Mouse (Mus musculus) testis, postnatal 14 days (tissue): Measurements from ENCODE around the gene Tmem145.
A peak's percentile ranks its signal among the peaks of the same experiment; 100 is the strongest.
"Not testable (repeated sequence)": the region's sequence is repeated elsewhere in the genome, so short reads cannot be mapped to it uniquely, and the experiment has no call there.

ENCODE experiments used
- DNase-seq: peaks from one replicate; pipeline ENCODE4 v3.0.0; 2021; ENCODE audit warnings: low spot score

The Tmem145 gene

DNA sequence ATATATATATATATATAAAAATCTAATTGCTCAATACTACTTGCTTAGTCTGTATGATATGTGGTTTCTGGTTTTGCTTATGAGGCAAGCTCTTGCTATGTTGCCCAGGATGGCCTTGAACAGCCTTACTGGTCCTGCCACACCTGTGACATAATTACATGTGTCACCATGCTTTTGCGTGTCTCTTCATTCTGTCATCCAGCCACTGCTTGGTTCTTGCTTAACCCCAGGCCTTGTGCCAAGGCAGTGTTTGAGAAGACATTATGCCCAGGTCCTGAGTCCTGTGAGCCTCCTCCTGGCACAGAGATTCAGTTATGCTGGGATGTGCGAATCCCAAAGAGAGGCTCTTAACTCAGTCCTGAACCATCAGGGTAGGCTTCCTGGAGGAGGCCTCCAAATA lies 17.3 kb downstream of the Tmem145 start:
- DNase-seq: no peak

DNA sequence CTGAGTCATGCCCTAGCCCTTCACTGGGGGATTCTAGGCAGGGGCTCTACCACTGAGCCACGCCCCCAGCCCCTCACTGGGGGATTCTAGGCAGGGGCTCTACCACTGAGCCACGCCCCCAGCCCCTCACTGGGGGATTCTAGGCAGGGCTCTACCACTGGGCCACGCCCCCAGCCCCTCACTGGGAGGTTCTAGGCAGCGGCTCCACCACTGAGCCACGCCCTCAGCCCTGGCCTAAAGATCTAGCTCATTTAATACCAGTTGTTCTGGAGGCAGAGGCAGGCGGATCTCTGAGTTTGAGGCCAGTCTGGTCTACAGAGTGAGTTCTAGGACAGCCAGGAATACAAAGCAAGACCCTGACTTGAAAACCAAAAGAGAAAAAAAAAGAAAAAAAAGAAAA lies 19.5 kb downstream of the Tmem145 start:
- not testable (repeated sequence) for DNase-seq

DNA sequence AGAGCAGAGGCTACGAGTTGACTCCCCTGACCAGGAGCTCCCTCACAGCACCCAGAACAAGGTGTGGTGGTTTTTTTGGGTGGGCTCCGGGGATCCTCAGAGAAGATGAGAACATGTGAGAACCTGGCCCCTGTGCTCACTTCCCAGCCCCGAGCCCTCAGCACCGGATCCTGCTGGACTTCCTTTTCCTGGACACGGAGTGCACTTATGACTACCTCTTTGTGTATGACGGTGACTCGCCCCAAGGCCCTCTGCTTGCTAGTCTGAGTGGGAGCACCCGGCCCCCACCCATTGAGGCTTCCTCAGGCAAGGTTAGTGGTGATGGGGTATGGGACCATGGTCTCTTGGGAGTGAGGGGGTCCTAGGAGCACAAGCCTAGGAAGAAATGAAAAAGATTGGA lies 20.3 kb downstream of the Tmem145 start:
- DNase-seq: no peak

DNA sequence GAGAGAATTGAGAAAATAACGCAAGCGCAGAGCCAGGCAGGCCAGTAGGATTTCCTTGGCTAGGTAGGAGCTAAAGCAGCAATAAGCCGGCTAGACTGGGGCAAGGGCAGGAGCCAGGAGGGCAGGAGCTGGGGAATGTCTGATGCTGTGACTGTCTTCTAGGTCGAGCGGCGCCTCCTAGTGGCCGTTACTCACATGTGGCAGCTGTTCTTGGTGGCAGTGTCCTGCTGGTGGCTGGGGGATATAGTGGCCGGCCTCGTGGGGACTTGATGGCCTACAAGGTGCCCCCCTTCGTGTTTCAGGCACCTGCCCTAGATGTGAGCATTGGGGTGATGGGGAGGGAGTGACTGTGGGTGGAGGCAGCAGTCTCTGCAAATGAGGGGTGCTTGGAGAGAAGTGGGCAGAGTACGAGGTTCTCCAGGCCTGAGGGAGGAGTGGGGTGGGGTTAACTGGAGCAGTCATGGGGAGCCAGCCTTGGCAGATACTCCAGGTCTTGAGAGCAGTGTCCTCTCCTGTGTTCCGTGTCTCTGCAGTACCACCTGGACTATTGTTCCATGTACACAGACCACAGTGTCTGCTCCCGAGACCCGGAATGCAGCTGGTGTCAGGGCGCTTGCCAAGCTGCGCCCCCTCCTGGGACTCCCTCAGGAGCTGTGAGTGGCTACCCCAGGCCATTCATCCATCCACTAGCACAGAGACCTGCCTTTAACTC lies 27.8 kb downstream of the Tmem145 start:
- peak; percentile 52 for DNase-seq

DNA sequence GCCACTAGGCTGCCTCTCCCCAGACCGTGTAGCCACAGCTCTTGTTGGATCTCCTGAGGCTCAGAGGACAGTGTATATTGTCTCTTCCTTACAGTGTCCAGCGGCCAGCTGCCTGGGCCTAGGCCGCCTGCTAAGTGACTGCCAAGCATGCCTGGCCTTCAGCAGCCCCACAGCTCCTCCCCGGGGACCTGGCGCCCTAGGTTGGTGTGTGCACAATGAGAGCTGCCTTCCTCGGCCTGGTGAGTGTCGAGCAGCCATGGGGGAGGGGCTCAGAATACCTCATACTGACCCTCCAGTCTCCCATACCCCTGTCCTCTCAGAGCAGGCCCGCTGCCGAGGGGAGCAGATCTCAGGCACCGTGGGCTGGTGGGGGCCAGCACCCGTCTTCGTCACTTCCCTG lies 28.6 kb downstream of the Tmem145 start:
- no peak for DNase-seq

DNA sequence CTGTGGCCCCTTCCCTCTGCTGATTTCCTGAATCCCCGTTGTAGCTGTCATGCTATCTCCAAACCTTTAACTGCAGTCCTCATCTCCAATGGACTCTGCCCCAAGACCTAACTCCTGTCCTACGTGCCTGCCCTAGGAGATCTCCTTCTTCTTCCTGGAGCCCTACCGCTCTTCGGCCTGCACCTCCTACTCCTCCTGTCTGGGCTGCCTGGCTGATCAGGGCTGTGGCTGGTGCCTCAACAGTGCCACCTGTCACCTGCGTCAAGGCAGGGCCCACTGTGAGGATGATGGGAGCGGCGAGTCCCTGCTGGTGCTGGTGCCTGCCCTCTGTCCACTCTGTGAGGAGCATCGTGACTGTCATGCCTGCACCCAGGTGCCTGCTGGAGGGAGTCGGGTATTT lies 33.4 kb downstream of the Tmem145 start:
- DNase-seq: no peak

DNA sequence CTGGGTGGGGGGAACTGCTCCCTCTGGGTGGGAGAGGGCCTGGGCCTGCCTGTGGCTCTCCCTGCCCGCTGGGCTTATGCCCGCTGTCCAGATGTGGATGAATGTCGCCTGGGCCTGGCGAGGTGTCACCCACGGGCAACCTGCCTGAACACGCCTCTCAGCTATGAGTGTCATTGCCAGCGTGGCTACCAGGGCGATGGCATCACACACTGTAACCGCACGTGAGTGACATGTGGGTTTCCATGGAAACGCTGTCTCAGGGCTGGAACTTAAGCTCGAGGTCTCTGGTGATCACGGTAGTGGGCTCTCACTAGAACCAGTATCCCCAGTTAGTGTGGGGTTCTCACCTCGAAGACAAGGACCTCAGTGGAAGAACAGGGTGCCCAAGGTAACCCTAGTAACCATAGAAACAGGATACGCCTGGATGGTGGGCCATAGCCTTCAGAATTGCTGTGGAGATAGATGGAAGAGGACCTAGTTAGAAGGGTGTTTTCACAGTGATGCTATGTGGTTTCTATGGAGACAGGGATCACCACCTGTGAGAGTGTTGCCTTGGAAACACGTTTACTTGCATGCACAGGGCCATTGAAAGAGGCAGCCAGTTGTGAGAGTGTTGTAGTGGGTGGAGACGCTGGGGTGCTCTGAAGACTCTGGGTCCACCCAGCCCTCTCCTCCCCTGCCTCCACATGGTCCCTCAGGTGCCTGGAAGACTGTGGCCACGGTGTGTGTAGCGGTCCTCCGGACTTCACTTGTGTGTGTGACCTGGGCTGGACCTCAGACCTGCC lies 35.3 kb downstream of the Tmem145 start:
- DNase-seq: no peak

DNA sequence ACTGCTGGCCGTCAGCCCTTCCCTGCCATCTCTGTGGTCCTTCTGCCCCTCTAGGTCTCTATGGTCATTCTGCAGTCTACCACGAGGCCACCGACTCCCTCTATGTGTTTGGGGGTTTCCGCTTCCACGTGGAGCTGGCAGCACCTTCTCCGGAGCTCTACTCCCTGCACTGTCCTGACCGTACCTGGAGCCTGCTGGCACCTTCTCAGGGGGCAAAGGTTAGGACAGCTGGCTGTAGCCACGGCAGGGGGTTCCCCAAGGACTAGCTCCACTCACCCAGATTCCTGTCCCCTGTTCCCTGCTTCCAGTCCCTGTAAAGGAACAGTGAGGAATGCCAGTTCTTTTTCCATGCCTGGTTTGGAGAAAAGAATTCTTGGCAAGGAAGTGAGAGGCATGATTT lies 43.0 kb downstream of the Tmem145 start:
- DNase-seq: no peak

DNA sequence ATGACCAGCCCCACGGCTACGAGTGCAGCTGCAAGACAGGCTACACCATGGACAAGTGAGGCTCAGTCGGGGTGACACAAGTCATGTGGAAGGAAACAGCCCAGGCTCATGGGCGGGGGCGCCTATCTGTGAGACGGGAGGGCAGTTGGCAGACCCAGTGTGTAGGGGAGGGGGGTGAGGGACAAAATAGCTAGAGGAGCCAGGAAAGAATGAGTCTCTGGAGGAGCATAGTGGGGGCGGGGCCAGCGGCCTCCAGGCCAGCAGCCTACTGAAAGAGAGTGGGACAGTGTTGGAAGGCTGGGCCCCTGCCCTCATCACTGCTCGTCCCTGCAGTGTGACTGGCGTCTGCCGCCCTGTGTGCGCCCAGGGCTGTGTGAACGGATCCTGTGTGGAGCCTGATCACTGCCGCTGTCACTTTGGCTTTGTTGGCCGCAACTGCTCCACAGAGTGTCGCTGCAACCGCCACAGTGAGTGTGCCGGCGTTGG lies 52.9 kb downstream of the Tmem145 start:
- no peak for DNase-seq

DNA sequence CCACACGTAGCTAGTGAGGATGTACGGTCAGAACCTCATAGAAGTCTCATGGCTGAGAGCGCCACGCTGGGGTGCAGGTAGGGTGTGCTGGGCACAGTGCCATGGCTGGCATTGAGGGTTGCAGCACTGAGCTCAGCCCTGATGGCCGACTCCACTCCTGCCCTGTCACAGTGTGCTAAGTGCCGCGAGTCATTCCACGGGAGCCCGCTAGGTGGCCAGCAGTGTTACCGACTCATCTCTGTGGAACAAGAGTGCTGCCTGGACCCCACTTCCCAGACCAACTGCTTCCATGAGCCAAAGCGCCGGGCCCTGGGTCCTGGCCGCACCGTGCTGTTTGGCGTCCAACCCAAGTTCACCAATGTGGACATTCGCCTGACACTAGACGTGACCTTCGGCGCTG lies 57.2 kb downstream of the Tmem145 start:
- no peak for DNase-seq

DNA sequence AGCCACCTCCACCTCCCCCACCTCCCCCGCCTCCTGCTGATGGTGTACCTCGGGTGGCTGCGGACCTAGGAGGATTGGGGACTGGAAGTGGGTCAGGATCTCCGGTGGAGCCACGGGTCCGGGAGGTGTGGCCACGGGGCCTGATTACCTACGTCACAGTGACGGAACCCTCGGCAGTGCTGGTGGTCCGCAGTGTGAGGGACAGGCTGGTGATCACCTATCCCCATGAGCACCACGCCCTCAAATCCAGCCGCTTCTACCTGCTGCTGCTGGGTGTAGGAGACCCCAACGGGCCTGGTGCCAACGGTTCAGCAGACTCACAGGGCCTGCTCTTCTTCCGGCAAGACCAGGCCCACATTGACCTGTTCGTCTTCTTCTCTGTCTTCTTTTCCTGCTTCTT lies 57.7 kb downstream of the Tmem145 start:
- DNase-seq: no peak
